Mouse (Mus musculus) midbrain, embryonic 13.5 days (tissue): ENCODE data around the gene Coa4. TPM values are rescaled to one million over a fixed set of nuclear protein-coding genes. Genes with fewer than 3 reads are reported as not detected.

Experiments
- ATAC-seq: fragments of 200-750 bp; cut with Nextera tagmentation; 2 replicates; pipeline ENCODE4 v1.8.0; 2017; ENCODE audit warnings: mild to moderate bottlenecking, moderate TSS enrichment, moderate library complexity
- H3K27ac ChIP-seq: fragments of 300-500 bp; sonication (generic); 2 replicates; pipeline ENCODE4 v1.5.1; 2015; ENCODE audit warnings: inconsistent platforms, mild to moderate bottlenecking, moderate library complexity
- H3K27me3 ChIP-seq: fragments of 300-500 bp; sonication (generic); 2 replicates; pipeline ENCODE4 v1.6.1; 2015; ENCODE audit warnings: mild to moderate bottlenecking, inconsistent platforms
- H3K36me3 ChIP-seq: fragments of 300-500 bp; sonication (generic); 2 replicates; pipeline ENCODE4 v1.6.1; 2015; ENCODE audit warnings: mild to moderate bottlenecking, inconsistent platforms
- H3K4me1 ChIP-seq: fragments of 300-500 bp; sonication (generic); replicated peaks from 2 replicates; pipeline ENCODE4 v1.6.1; 2015; ENCODE audit warnings: inconsistent platforms
- H3K4me2 ChIP-seq: fragments of 300-500 bp; sonication (generic); replicated peaks from 2 replicates; pipeline ENCODE4 v1.6.1; 2015; ENCODE audit warnings: moderate library complexity, mild to moderate bottlenecking, inconsistent platforms
- H3K4me3 ChIP-seq: fragments of 300-500 bp; sonication (generic); replicated peaks from 2 replicates; pipeline ENCODE4 v1.5.1; 2015; ENCODE audit warnings: mild to moderate bottlenecking, inconsistent platforms
- H3K9ac ChIP-seq: fragments of 300-500 bp; sonication (generic); replicated peaks from 2 replicates; pipeline ENCODE4 v1.6.1; 2015; ENCODE audit warnings: mild to moderate bottlenecking, inconsistent platforms
- H3K9me3 ChIP-seq: fragments of 300-500 bp; sonication (generic); 2 replicates; pipeline ENCODE4 v1.6.1; 2016; ENCODE audit warnings: mild to moderate bottlenecking, inconsistent platforms
- WGBS: fragments of 180-500 bp; shearing (Covaris S2); methylation state at CpG from one replicate; pipeline ENCODE4 v1.1.7; 2015; 5-methylcytosine and 5-hydroxymethylcytosine counted together
- polyA plus RNA-seq: library from polyadenylated mRNA; unstranded; fragments of >200 nt; fragmentation: Nextera tagmentation; extraction: Ambion mirVana; gene quantifications from 2 replicates; pipeline ENCODE4 v1.2.1, GENCODE M21; 2015

The Coa4 gene
- polyA plus RNA-seq, 1 experiment from 2014 or later: 19.7 TPM

GRCm38 (mm10) chr7:100496791-100497190, 40.1 kb upstream of the Coa4 start:
- peaks cover 44% of the 10 kb centered on the region for H3K4me1 ChIP-seq
- H3K27ac ChIP-seq: no peak overlapping the region
- no peak for ATAC-seq
- WGBS: 96% methylated on average over 9 of the region's 9 CpGs
- H3K9ac ChIP-seq: no peak overlapping the region
- H3K36me3 ChIP-seq: peaks cover 7% of the 10 kb centered on the region; the same call in 1 of the 2 replicates
- H3K9me3 ChIP-seq: no peaks in the 10 kb centered on the region
- no peak overlapping the region for H3K4me2 ChIP-seq
- H3K4me3 ChIP-seq: no peak overlapping the region
- peaks cover 8% of the 10 kb centered on the region; the same call in 1 of the 2 replicates for H3K27me3 ChIP-seq

- H3K36me3 ChIP-seq: peaks cover 7% of the 10 kb centered on the region; the same call in 1 of the 2 replicates
- peaks cover 6% of the 10 kb centered on the region; the same call in 1 of the 2 replicates for H3K27me3 ChIP-seq
- H3K4me2 ChIP-seq: no peak overlapping the region
- 86% methylated on average over 4 of the region's 4 CpGs for WGBS
- H3K27ac ChIP-seq: no peak overlapping the region
- no peak overlapping the region for H3K9ac ChIP-seq
- ATAC-seq: no peak
- H3K4me3 ChIP-seq: no peak overlapping the region
- H3K9me3 ChIP-seq: no peaks in the 10 kb centered on the region
- H3K4me1 ChIP-seq: peaks cover 44% of the 10 kb centered on the region
Measured at GRCm38 (mm10) chr7:100497402-100497801, 39.5 kb upstream of the Coa4 start.

- H3K4me3 ChIP-seq: no peak overlapping the region
- 0 out of 2 replicates have a peak, but pooled peaks cover 1% of the 10 kb centered on the region for H3K27me3 ChIP-seq
- H3K4me1 ChIP-seq: peaks cover 40% of the 10 kb centered on the region
- WGBS: 89% methylated on average over 11 of the region's 13 CpGs
- H3K27ac ChIP-seq: no peak overlapping the region
- peaks cover 7% of the 10 kb centered on the region; the same call in 1 of the 2 replicates for H3K36me3 ChIP-seq
- H3K4me2 ChIP-seq: no peak overlapping the region
- no peak for ATAC-seq
- H3K9ac ChIP-seq: no peak overlapping the region
- no peaks in the 10 kb centered on the region for H3K9me3 ChIP-seq
Measured at GRCm38 (mm10) chr7:100497982-100498381, 38.9 kb upstream of the Coa4 start.

GRCm38 (mm10) chr7:100499465-100499864, 37.4 kb upstream of the Coa4 start:
- Histone ChIP-seq H3K4me2 (no peak overlapping the region), H3K9ac (no peak overlapping the region), H3K27ac (no peak overlapping the region), H3K36me3 (peaks cover 7% of the 10 kb centered on the region; the same call in 1 of the 2 replicates), H3K27me3 (no peaks in the 10 kb centered on the region), H3K4me1 (peaks cover 25% of the 10 kb centered on the region), H3K9me3 (no peaks in the 10 kb centered on the region), H3K4me3 (no peak overlapping the region)
- ATAC-seq: no peak

- Histone ChIP-seq H3K27ac (no peak overlapping the region), H3K4me3 (no peak overlapping the region), H3K27me3 (no peaks in the 10 kb centered on the region), H3K9ac (no peak overlapping the region), H3K4me2 (no peak overlapping the region), H3K9me3 (no peaks in the 10 kb centered on the region), H3K36me3 (peaks cover 7% of the 10 kb centered on the region; the same call in 1 of the 2 replicates), H3K4me1 (peaks cover 17% of the 10 kb centered on the region)
- 71% methylated on average over 16 of the region's 16 CpGs for WGBS
- ATAC-seq: no peak
Measured at GRCm38 (mm10) chr7:100500276-100500977, 36.4 kb upstream of the Coa4 start.

GRCm38 (mm10) chr7:100501027-100501843, 35.6 kb upstream of the Coa4 start:
- Histone ChIP-seq H3K9me3 (no peaks in the 10 kb centered on the region), H3K9ac (no peak overlapping the region), H3K4me1 (peaks cover 9% of the 10 kb centered on the region), H3K27ac (no peak overlapping the region), H3K4me3 (no peak overlapping the region), H3K36me3 (peaks cover 7% of the 10 kb centered on the region; the same call in 1 of the 2 replicates), H3K27me3 (no peaks in the 10 kb centered on the region), H3K4me2 (no peak overlapping the region)
- WGBS: 73% methylated on average over 6 of the region's 6 CpGs
- no peak for ATAC-seq

- no peak for ATAC-seq
- Histone ChIP-seq H3K4me1 (peaks cover 4% of the 10 kb centered on the region; the same call in 1 of the 2 replicates), H3K27me3 (no peaks in the 10 kb centered on the region), H3K36me3 (peaks cover 7% of the 10 kb centered on the region; the same call in 1 of the 2 replicates), H3K4me3 (no peak overlapping the region), H3K9ac (no peak overlapping the region), H3K4me2 (no peak overlapping the region), H3K27ac (no peak overlapping the region), H3K9me3 (no peaks in the 10 kb centered on the region)
- WGBS: 78% methylated on average over 2 of the region's 2 CpGs
Measured at GRCm38 (mm10) chr7:100501844-100502373, 35.0 kb upstream of the Coa4 start.

GRCm38 (mm10) chr7:100502374-100502922, 34.4 kb upstream of the Coa4 start:
- Histone ChIP-seq H3K27ac (no peak overlapping the region), H3K9ac (no peak overlapping the region)
- 83% methylated on average over 7 of the region's 7 CpGs for WGBS

GRCm38 (mm10) chr7:100503076-100503475, 33.8 kb upstream of the Coa4 start:
- 88% methylated on average over 5 of the region's 5 CpGs for WGBS
- ATAC-seq: no peak
- no peak overlapping the region for H3K9ac ChIP-seq
- H3K4me1 ChIP-seq: 0 out of 2 replicates have a peak, but pooled peaks cover 4% of the 10 kb centered on the region
- H3K27ac ChIP-seq: no peak overlapping the region
- no peak overlapping the region for H3K4me3 ChIP-seq
- H3K4me2 ChIP-seq: no peak overlapping the region
- peaks cover 7% of the 10 kb centered on the region; the same call in 1 of the 2 replicates for H3K36me3 ChIP-seq
- H3K9me3 ChIP-seq: no peaks in the 10 kb centered on the region
- no peaks in the 10 kb centered on the region for H3K27me3 ChIP-seq

More at GRCm38 (mm10) chr7:100502374-100502922, 34.4 kb upstream of the Coa4 start:
- H3K9me3 ChIP-seq: no peaks in the 10 kb centered on the region
- no peak overlapping the region for H3K4me3 ChIP-seq
- H3K36me3 ChIP-seq: peaks cover 7% of the 10 kb centered on the region; the same call in 1 of the 2 replicates
- no peak for ATAC-seq
- 0 out of 2 replicates have a peak, but pooled peaks cover 4% of the 10 kb centered on the region for H3K4me1 ChIP-seq
- H3K4me2 ChIP-seq: no peak overlapping the region
- no peaks in the 10 kb centered on the region for H3K27me3 ChIP-seq

GRCm38 (mm10) chr7:100504740-100505487, 32.0 kb upstream of the Coa4 start:
- Histone ChIP-seq H3K27me3 (no peaks in the 10 kb centered on the region), H3K27ac (no peak overlapping the region), H3K4me3 (no peak overlapping the region), H3K36me3 (no peaks in the 10 kb centered on the region), H3K4me2 (no peak overlapping the region), H3K9ac (no peak overlapping the region), H3K4me1 (0 out of 2 replicates have a peak, but pooled peaks cover 4% of the 10 kb centered on the region), H3K9me3 (no peaks in the 10 kb centered on the region)
- no peak for ATAC-seq
- 85% methylated on average over 13 of the region's 13 CpGs for WGBS

- no peaks in the 10 kb centered on the region for H3K4me1 ChIP-seq
- H3K4me2 ChIP-seq: no peak overlapping the region
- H3K27ac ChIP-seq: no peak overlapping the region
- H3K9ac ChIP-seq: no peak overlapping the region
- no peaks in the 10 kb centered on the region for H3K36me3 ChIP-seq
- no peaks in the 10 kb centered on the region for H3K27me3 ChIP-seq
- H3K4me3 ChIP-seq: no peak overlapping the region
- no peak for ATAC-seq
- 78% methylated on average over 4 of the region's 4 CpGs for WGBS
- H3K9me3 ChIP-seq: no peaks in the 10 kb centered on the region
Measured at GRCm38 (mm10) chr7:100506494-100506893, 30.4 kb upstream of the Coa4 start.
